Mouse (Mus musculus): ENCODE measurements around the gene Cd300ld3.

- TF ChIP-seq CTCF (IDR thresholded peaks at IDR 0.05; ENCODE audit: borderline replicate concordance, insufficient read depth, low read depth, low read length) = no peak
- TF ChIP-seq POLR2A (IDR thresholded peaks at IDR 0.05; ENCODE audit: borderline replicate concordance, insufficient read depth, low read length) = no peak
Observed at GRCm38 (mm10) chr11:115059797-115060196, 11.6 kb upstream of the Cd300ld3 start.
